Mouse (Mus musculus) kidney, embryonic 14.5 days (tissue): ENCODE data around the gene Pcsk5. TPM values are rescaled to one million over a fixed set of nuclear protein-coding genes. Genes with fewer than 3 reads are reported as not detected.

Source experiments
- ATAC-seq: fragments of 200-750 bp; cut with Nextera tagmentation; 2 replicates; pipeline ENCODE4 v1.8.0; 2017; ENCODE audit warnings: moderate number of reproducible peaks, mild to moderate bottlenecking, moderate TSS enrichment, moderate library complexity; ENCODE audit not compliant: low FRiP score, low TSS enrichment
- H3K27ac ChIP-seq: fragments of 300-500 bp; sonication (generic); 2 replicates; pipeline ENCODE4 v1.5.1; 2014; ENCODE audit warnings: low read depth, mild to moderate bottlenecking, low read length, moderate library complexity, mixed read lengths
- H3K27me3 ChIP-seq: fragments of 300-500 bp; sonication (generic); 2 replicates; pipeline ENCODE4 v1.6.1; 2014; ENCODE audit warnings: mild to moderate bottlenecking, low read length; ENCODE audit not compliant: control insufficient read depth, insufficient read depth
- H3K36me3 ChIP-seq: fragments of 300-500 bp; sonication (generic); 2 replicates; pipeline ENCODE4 v1.6.1; 2014; ENCODE audit warnings: low read length, mixed read lengths; ENCODE audit not compliant: control insufficient read depth, insufficient read depth
- H3K4me1 ChIP-seq: fragments of 300-500 bp; sonication (generic); 2 replicates; pipeline ENCODE4 v1.6.1; 2014; ENCODE audit warnings: low read length, mixed read lengths; ENCODE audit not compliant: control insufficient read depth, insufficient read depth
- H3K4me2 ChIP-seq: fragments of 300-500 bp; sonication (generic); replicated peaks from 2 replicates; pipeline ENCODE4 v1.6.1; 2014; ENCODE audit warnings: low read depth, mild to moderate bottlenecking, low read length
- H3K4me3 ChIP-seq: fragments of 300-500 bp; sonication (generic); 2 replicates; pipeline ENCODE4 v1.5.1; 2014; ENCODE audit warnings: mild to moderate bottlenecking, low read length
- H3K9ac ChIP-seq: fragments of 300-500 bp; sonication (generic); 2 replicates; pipeline ENCODE4 v1.6.1; 2014; ENCODE audit warnings: low read depth, mild to moderate bottlenecking, low read length, moderate library complexity
- H3K9me3 ChIP-seq: fragments of 300-500 bp; sonication (generic); 2 replicates; pipeline ENCODE4 v1.6.1; 2016; ENCODE audit warnings: low read length; ENCODE audit not compliant: control insufficient read depth
- WGBS: fragments of 180-500 bp; shearing (Covaris S2); extraction: QIAGEN DNeasy Blood & Tissue Kit; methylation state at CpG from one replicate; pipeline ENCODE4 v1.1.7; 2014; 5-methylcytosine and 5-hydroxymethylcytosine counted together
- polyA plus RNA-seq: library from polyadenylated mRNA; unstranded; fragments of >200 nt; fragmentation: Nextera tagmentation; extraction: Ambion mirVana; gene quantifications from 2 replicates; pipeline ENCODE4 v1.2.1, GENCODE M21; 2014

Pcsk5 gene
- polyA plus RNA-seq, 1 experiment from 2014 or later = 26.8 TPM

DNA sequence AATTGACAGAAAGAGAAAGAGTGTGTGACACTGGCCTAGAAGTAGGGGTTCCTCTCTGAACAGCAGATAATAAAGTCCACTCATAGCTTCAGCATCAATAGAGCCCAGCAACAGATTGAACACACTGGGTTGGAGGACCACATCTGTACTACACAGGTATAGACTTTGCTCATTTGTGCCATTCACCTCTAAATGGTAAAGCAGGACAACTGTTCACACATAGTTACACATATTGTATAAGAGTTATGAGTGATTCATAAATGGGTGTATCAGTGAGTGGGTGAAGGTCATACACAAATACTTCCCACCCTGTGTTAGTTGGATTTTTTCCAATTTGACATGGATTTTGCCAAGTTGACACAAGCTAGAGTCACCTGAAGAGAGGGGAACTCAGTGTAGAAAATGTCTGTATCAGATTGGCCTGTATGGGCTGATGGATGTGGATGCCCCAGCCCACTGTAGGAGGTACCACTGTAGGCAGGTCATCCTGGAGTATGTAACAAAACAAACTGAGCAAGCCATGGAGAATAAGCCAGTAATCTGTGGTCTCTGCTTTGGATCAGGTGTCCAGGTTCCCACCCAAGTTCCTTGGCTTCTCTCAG lies 104.7 kb downstream of the Pcsk5 start:
- H3K27me3 ChIP-seq = no peaks in the 10 kb centered on the region
- H3K9me3 ChIP-seq = no peaks in the 10 kb centered on the region
- H3K27ac ChIP-seq = no peak overlapping the region
- H3K9ac ChIP-seq = no peak overlapping the region
- H3K4me1 ChIP-seq = no peaks in the 10 kb centered on the region
- ATAC-seq = no peak
- no peaks in the 10 kb centered on the region for H3K36me3 ChIP-seq
- no peak overlapping the region for H3K4me2 ChIP-seq
- no peak overlapping the region for H3K4me3 ChIP-seq

GRCm38 (mm10) chr19:17717066-17717465 lies 120.4 kb downstream of the Pcsk5 start:
- H3K4me3 ChIP-seq = no peak overlapping the region
- H3K4me2 ChIP-seq = no peak overlapping the region
- no peaks in the 10 kb centered on the region for H3K27me3 ChIP-seq
- H3K36me3 ChIP-seq = peaks cover 4% of the 10 kb centered on the region; the same call in 1 of the 2 replicates
- 86% methylated on average over 10 of the region's 10 CpGs for WGBS
- no peak overlapping the region for H3K27ac ChIP-seq
- ATAC-seq = no peak
- H3K4me1 ChIP-seq = no peaks in the 10 kb centered on the region
- H3K9me3 ChIP-seq = no peaks in the 10 kb centered on the region
- H3K9ac ChIP-seq = no peak overlapping the region

GRCm38 (mm10) chr19:17715281-17715955 lies 122.0 kb downstream of the Pcsk5 start:
- Histone ChIP-seq H3K4me3 (no peak overlapping the region), H3K27me3 (no peaks in the 10 kb centered on the region), H3K27ac (no peak overlapping the region), H3K36me3 (peaks cover 17% of the 10 kb centered on the region; the same call in 1 of the 2 replicates), H3K4me1 (no peaks in the 10 kb centered on the region), H3K9me3 (no peaks in the 10 kb centered on the region), H3K4me2 (no peak overlapping the region), H3K9ac (no peak overlapping the region)
- ATAC-seq = no peak
- 77% methylated on average over 9 of the region's 9 CpGs for WGBS

DNA sequence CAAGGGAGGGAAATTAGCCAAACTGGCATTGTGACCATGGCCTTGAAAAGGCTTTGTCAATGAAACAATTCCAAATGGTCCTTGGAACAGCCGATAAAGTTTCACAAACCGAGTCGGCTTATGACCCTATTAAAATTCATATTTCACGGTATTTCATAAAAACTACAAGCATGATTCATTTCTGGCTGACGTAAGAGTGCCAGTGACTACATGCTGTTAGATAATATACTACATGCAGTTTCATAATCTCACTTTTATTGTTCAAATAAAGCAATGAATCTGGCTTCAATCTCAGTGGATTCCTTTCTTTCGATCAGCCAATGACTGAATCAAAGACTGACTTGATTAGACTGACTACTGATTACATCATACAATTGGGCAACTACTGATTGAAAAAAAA lies 145.8 kb downstream of the Pcsk5 start:
- no peaks in the 10 kb centered on the region for H3K9me3 ChIP-seq
- no peak overlapping the region for H3K9ac ChIP-seq
- 95% methylated on average over 6 of the region's 6 CpGs for WGBS
- H3K4me3 ChIP-seq = no peak overlapping the region
- no peak overlapping the region for H3K4me2 ChIP-seq
- no peak overlapping the region for H3K27ac ChIP-seq
- no peaks in the 10 kb centered on the region for H3K4me1 ChIP-seq
- H3K27me3 ChIP-seq = no peaks in the 10 kb centered on the region
- H3K36me3 ChIP-seq = no peaks in the 10 kb centered on the region; the same call in 1 of the 2 replicates
- no peak for ATAC-seq

DNA sequence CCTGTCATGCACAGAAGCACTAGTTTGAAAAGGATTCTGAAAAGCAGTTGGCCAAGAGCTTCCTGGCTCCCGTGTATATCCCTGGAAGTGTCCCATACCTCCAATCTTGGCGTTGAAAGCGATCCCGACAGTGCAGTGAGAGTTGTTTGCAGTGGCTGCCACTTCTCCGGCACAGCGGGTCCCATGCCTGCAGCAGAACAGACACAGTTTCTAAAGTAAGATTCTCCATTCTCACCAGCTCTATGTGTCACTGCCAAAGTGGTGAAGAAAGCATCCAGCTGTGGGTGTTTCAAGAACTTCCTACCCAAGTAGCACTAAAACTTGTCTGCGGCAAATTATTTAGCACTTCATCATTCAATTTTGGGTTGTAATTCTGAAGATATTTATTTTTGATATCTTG lies 159.1 kb downstream of the Pcsk5 start:
- peaks cover 7% of the 10 kb centered on the region; the same call in 1 of the 2 replicates for H3K36me3 ChIP-seq
- 86% methylated on average over 7 of the region's 7 CpGs for WGBS
- ATAC-seq = no peak

GRCm38 (mm10) chr19:17662676-17663075 lies 174.8 kb downstream of the Pcsk5 start:
- WGBS = 95% methylated on average over 3 of the region's 3 CpGs
- H3K9ac ChIP-seq = no peak overlapping the region
- ATAC-seq = no peak

More for the DNA sequence above, 159.1 kb downstream of the Pcsk5 start:
- H3K27me3 ChIP-seq = no peaks in the 10 kb centered on the region
- H3K4me2 ChIP-seq = no peak overlapping the region
- H3K4me3 ChIP-seq = no peak overlapping the region
- no peak overlapping the region for H3K9ac ChIP-seq
- no peak overlapping the region for H3K27ac ChIP-seq
- no peaks in the 10 kb centered on the region for H3K4me1 ChIP-seq
- H3K9me3 ChIP-seq = no peaks in the 10 kb centered on the region

GRCm38 (mm10) chr19:17662271-17662670 lies 175.2 kb downstream of the Pcsk5 start:
- Histone ChIP-seq H3K4me2 (no peak overlapping the region), H3K9me3 (no peaks in the 10 kb centered on the region), H3K27me3 (no peaks in the 10 kb centered on the region), H3K36me3 (no peaks in the 10 kb centered on the region), H3K4me1 (no peaks in the 10 kb centered on the region), H3K9ac (no peak overlapping the region), H3K4me3 (no peak overlapping the region), H3K27ac (no peak overlapping the region)
- ATAC-seq = no peak
- 87% methylated on average over 6 of the region's 6 CpGs for WGBS

More at GRCm38 (mm10) chr19:17662676-17663075, 174.8 kb downstream of the Pcsk5 start:
- Histone ChIP-seq H3K27ac (no peak overlapping the region), H3K27me3 (no peaks in the 10 kb centered on the region), H3K9me3 (no peaks in the 10 kb centered on the region), H3K4me2 (no peak overlapping the region), H3K4me3 (no peak overlapping the region), H3K4me1 (no peaks in the 10 kb centered on the region), H3K36me3 (no peaks in the 10 kb centered on the region)

GRCm38 (mm10) chr19:17659321-17659720 lies 178.1 kb downstream of the Pcsk5 start:
- no peak for ATAC-seq
- Histone ChIP-seq H3K27ac (no peak overlapping the region), H3K27me3 (no peaks in the 10 kb centered on the region), H3K4me1 (no peaks in the 10 kb centered on the region), H3K4me2 (no peak overlapping the region), H3K9me3 (no peaks in the 10 kb centered on the region), H3K4me3 (no peak overlapping the region), H3K36me3 (no peaks in the 10 kb centered on the region), H3K9ac (no peak overlapping the region)
- WGBS = 43% methylated on average over 3 of the region's 3 CpGs

GRCm38 (mm10) chr19:17650831-17651502 lies 186.5 kb downstream of the Pcsk5 start:
- Histone ChIP-seq H3K9me3 (no peaks in the 10 kb centered on the region), H3K9ac (no peak overlapping the region), H3K4me3 (no peak overlapping the region), H3K36me3 (no peaks in the 10 kb centered on the region), H3K4me1 (0 out of 2 replicates have a peak, but pooled peaks cover 12% of the 10 kb centered on the region), H3K27ac (no peak overlapping the region), H3K4me2 (no peak overlapping the region), H3K27me3 (no peaks in the 10 kb centered on the region)
- 7% methylated on average over 5 of the region's 5 CpGs for WGBS
- peak; percentile 93 for ATAC-seq
